In the genomic region with DNA sequence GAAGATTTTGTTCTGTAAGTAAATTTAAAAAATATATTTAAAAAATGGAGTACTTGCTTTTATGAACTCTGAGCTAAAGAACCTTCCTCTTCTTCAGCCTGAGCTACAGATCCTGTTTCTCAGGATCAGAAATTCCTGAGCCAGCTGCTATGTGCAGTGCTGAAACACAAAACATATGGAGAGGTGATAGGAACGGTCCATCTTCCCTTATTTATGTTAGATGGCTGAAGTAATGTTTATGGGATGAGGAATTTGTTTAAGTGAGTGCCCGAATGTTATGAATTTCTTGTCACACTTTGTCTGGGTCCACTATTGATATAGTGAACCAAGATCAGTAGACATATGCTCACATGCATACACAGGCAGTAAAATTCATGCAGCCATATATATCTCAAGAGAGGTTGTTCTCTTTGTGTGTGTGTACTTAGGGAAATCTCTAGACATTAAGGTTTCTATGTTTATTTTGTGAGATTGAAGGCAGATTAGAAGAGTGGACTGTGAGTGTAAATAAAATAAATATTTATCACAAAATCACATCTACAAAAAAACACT, we compare ENCODE assay signal across 23 mouse cellular contexts.
DNase-seq lines count a peak whose midpoint lies in the region; ATAC-seq and TF ChIP-seq lines count a peak whose summit lies in the region.
"Had no signal": no experiment of that assay in that cellular context is flagged by ENCODE, and none has a peak within 500 bp of the region (broad histone marks: within the 10 kb centered on the region; RNA-seq: fewer than 3 reads in every experiment).

No protein-coding gene starts in this region.

- WGBS in intestine, embryonic 14.5 days = 14% methylated on average over 2 of the region's 2 CpGs
- WGBS in intestine, postnatal 0 days = 55% methylated on average over 2 of the region's 2 CpGs
- WGBS in stomach, embryonic 14.5 days = 34% methylated on average over 2 of the region's 2 CpGs
- 30% methylated on average over 2 of the region's 2 CpGs for WGBS in stomach, postnatal 0 days

- H3K9me3 ChIP-seq in intestine, embryonic 14.5 days (ENCODE audit: control insufficient read depth, low read length) = no peaks in the 10 kb centered on the region
- no peaks in the 10 kb centered on the region for H3K9me3 ChIP-seq in intestine, postnatal 0 days (ENCODE audit: control insufficient read depth)
- H3K9me3 ChIP-seq in stomach, embryonic 14.5 days (ENCODE audit: control insufficient read depth, low read depth, low read length) = no peaks in the 10 kb centered on the region; the same call in 1 of the 2 replicates
- no peaks in the 10 kb centered on the region for H3K9me3 ChIP-seq in stomach, postnatal 0 days (ENCODE audit: control insufficient read depth, low read length)
- H3K9me3 ChIP-seq: embryonic facial prominence, embryonic 12.5 days; forebrain, embryonic 12.5 days; heart, embryonic 15.5 days; hindbrain, embryonic 13.5 days had no signal

- 0 out of 2 replicates have a peak, but pooled peaks cover 4% of the 10 kb centered on the region for H3K4me1 ChIP-seq in intestine, embryonic 14.5 days (replicated peaks; ENCODE audit: control insufficient read depth, insufficient read depth, low read length)
- no peaks in the 10 kb centered on the region for H3K4me1 ChIP-seq in intestine, postnatal 0 days (replicated peaks; ENCODE audit: control insufficient read depth, insufficient read depth, low read length)
- H3K4me1 ChIP-seq in stomach, embryonic 14.5 days (ENCODE audit: control insufficient read depth, insufficient read depth, low read length) = no peaks in the 10 kb centered on the region
- no peaks in the 10 kb centered on the region for H3K4me1 ChIP-seq in stomach, postnatal 0 days (replicated peaks; ENCODE audit: control insufficient read depth, insufficient read depth)
- H3K4me1 ChIP-seq: embryonic facial prominence, embryonic 12.5 days; forebrain, embryonic 12.5 days; heart, embryonic 15.5 days; hindbrain, embryonic 13.5 days had no signal

- no peak overlapping the region for H3K4me3 ChIP-seq in intestine, embryonic 14.5 days (ENCODE audit: low read depth, low read length)
- no peak overlapping the region for H3K4me3 ChIP-seq in intestine, postnatal 0 days (ENCODE audit: low read depth, low read length)
- H3K4me3 ChIP-seq in stomach, embryonic 14.5 days (ENCODE audit: low read depth, low read length) = no peak overlapping the region
- no peak overlapping the region for H3K4me3 ChIP-seq in stomach, postnatal 0 days (ENCODE audit: low read depth, low read length)
- H3K4me3 ChIP-seq: embryonic facial prominence, embryonic 12.5 days; forebrain, embryonic 12.5 days; heart, adult 2 months; heart, embryonic 15.5 days; hindbrain, embryonic 13.5 days had no signal

- H3K9ac ChIP-seq in intestine, embryonic 14.5 days (ENCODE audit: low read length) = no peak overlapping the region
- no peak overlapping the region for H3K9ac ChIP-seq in intestine, postnatal 0 days (ENCODE audit: low read depth, low read length)
- no peak overlapping the region for H3K9ac ChIP-seq in stomach, embryonic 14.5 days (replicated peaks; ENCODE audit: low read depth, low read length)
- no peak overlapping the region for H3K9ac ChIP-seq in stomach, postnatal 0 days (ENCODE audit: low read length)
- H3K9ac ChIP-seq: embryonic facial prominence, embryonic 12.5 days; forebrain, embryonic 12.5 days; heart, embryonic 15.5 days; hindbrain, embryonic 13.5 days had no signal

- no peak overlapping the region for H3K4me2 ChIP-seq in intestine, embryonic 14.5 days (ENCODE audit: low read length)
- no peak overlapping the region for H3K4me2 ChIP-seq in intestine, postnatal 0 days (replicated peaks; ENCODE audit: low read depth)
- no peak overlapping the region for H3K4me2 ChIP-seq in stomach, embryonic 14.5 days (replicated peaks; ENCODE audit: low read depth, low read length)
- no peak overlapping the region for H3K4me2 ChIP-seq in stomach, postnatal 0 days (replicated peaks; ENCODE audit: low read depth)
- H3K4me2 ChIP-seq: embryonic facial prominence, embryonic 12.5 days; forebrain, embryonic 12.5 days; heart, embryonic 11.5 days; heart, embryonic 15.5 days; hindbrain, embryonic 13.5 days had no signal

- ATAC-seq in intestine, embryonic 14.5 days (replicated peaks; ENCODE audit: low FRiP score, low TSS enrichment, low read depth) = peak; percentile 86
- no peak for ATAC-seq in intestine, postnatal 0 days
- peak; percentile 82 for ATAC-seq in stomach, embryonic 14.5 days (ENCODE audit: insufficient number of reproducible peaks, insufficient read depth, low FRiP score, low read depth)
- no peak for ATAC-seq in stomach, postnatal 0 days (ENCODE audit: low FRiP score, low TSS enrichment)
- ATAC-seq: forebrain, embryonic 16.5 days; hindbrain, postnatal 0 days; Patski had no signal

- H3K36me3 ChIP-seq in intestine, embryonic 14.5 days (ENCODE audit: control insufficient read depth, insufficient read depth, low read length) = no peaks in the 10 kb centered on the region
- no peaks in the 10 kb centered on the region for H3K36me3 ChIP-seq in intestine, postnatal 0 days (ENCODE audit: control insufficient read depth, insufficient read depth)
- H3K36me3 ChIP-seq in stomach, embryonic 14.5 days (ENCODE audit: control insufficient read depth, insufficient read depth, low read length) = no peaks in the 10 kb centered on the region
- no peaks in the 10 kb centered on the region for H3K36me3 ChIP-seq in stomach, postnatal 0 days (ENCODE audit: control insufficient read depth, insufficient read depth, low read length)
- H3K36me3 ChIP-seq: embryonic facial prominence, embryonic 12.5 days; forebrain, embryonic 12.5 days; heart, embryonic 15.5 days; hindbrain, embryonic 13.5 days had no signal

- no peak for TF ChIP-seq EP300 in stomach, postnatal 0 days (optimal IDR thresholded peaks at IDR 0.05)

- H3K27ac ChIP-seq in intestine, embryonic 14.5 days (ENCODE audit: low read depth) = no peak overlapping the region
- no peak overlapping the region for H3K27ac ChIP-seq in intestine, postnatal 0 days (ENCODE audit: low read depth, low read length)
- no peak overlapping the region for H3K27ac ChIP-seq in stomach, embryonic 14.5 days (ENCODE audit: low read length)
- H3K27ac ChIP-seq in stomach, postnatal 0 days (replicated peaks) = no peak overlapping the region
- H3K27ac ChIP-seq: embryonic facial prominence, embryonic 12.5 days; forebrain, embryonic 12.5 days; heart, adult 2 months; heart, embryonic 15.5 days; hindbrain, embryonic 13.5 days; hindbrain, postnatal 0 days had no signal

- intact Hi-C loops in left cerebral cortex, postnatal 4 days (cut with DNase I) = no loop called here

- no peak for TF ChIP-seq CTCF in intestine, postnatal 0 days (IDR thresholded peaks at IDR 0.05; ENCODE audit: low read depth)
- TF ChIP-seq CTCF in stomach, postnatal 0 days (IDR thresholded peaks at IDR 0.05; ENCODE audit: low read depth) = no peak

- DNase-seq in intestine, embryonic 14.5 days (ENCODE audit: low spot score) = no peak
- no peak for DNase-seq in stomach, postnatal 0 days (ENCODE audit: low spot score)
- peak; percentile 40 for DNase-seq in mesoderm, embryonic 11.5 days (ENCODE audit: low read depth, low spot score)
- no peak for DNase-seq in left cerebral cortex, postnatal 4 days
- no peak for DNase-seq in ovary, postnatal 36 days (ENCODE audit: low spot score)
- DNase-seq: adrenal gland, adult 2 months; adrenal gland, postnatal 25 days; cerebellum, adult 18-20 months; cerebellum, adult 9-11 months; gastrocnemius, postnatal 14 days; heart, adult 2 months; heart, postnatal 14 days had no signal

- no peaks in the 10 kb centered on the region for H3K27me3 ChIP-seq in intestine, embryonic 14.5 days (replicated peaks; ENCODE audit: control insufficient read depth, insufficient read depth, low read length)
- H3K27me3 ChIP-seq in intestine, postnatal 0 days (replicated peaks; ENCODE audit: control insufficient read depth, insufficient read depth, low read length) = no peaks in the 10 kb centered on the region
- H3K27me3 ChIP-seq in stomach, embryonic 14.5 days (ENCODE audit: control insufficient read depth, insufficient read depth, low read length) = no peaks in the 10 kb centered on the region
- no peaks in the 10 kb centered on the region for H3K27me3 ChIP-seq in stomach, postnatal 0 days (ENCODE audit: control insufficient read depth, insufficient read depth, low read length)
- H3K27me3 ChIP-seq: CH12.LX; embryonic facial prominence, embryonic 12.5 days; forebrain, embryonic 12.5 days; heart, embryonic 15.5 days; hindbrain, embryonic 13.5 days had no signal

Comparison
In these comparisons a context has a peak if more than half of its experiments do, and no peak if none do; other contexts are left out.
1. ATAC-seq: peak in intestine, embryonic 14.5 days (single experiment) and stomach, embryonic 14.5 days (single experiment); none in intestine, postnatal 0 days (single experiment) and stomach, postnatal 0 days (single experiment).